10 mouse cellular contexts compared by ENCODE assay signal in genomic region chr10:21829062-21829731, GRCm38 (mm10). TPM values are rescaled to one million over a fixed set of nuclear protein-coding genes. Genes with fewer than 3 reads are reported as not detected.
DNase-seq lines count a peak whose midpoint lies in the region; ATAC-seq and TF ChIP-seq lines count a peak whose summit lies in the region.
"Had no signal": no experiment of that assay in that cellular context is flagged by ENCODE, and none has a peak within 500 bp of the region (broad histone marks: within the 10 kb centered on the region; RNA-seq: fewer than 3 reads in every experiment).

No protein-coding gene starts in this region.

- WGBS in kidney, embryonic 14.5 days: 35% methylated on average over 11 of the region's 11 CpGs
- 25% methylated on average over 11 of the region's 11 CpGs for WGBS in hindbrain, embryonic 15.5 days
- 31% methylated on average over 11 of the region's 11 CpGs for WGBS in neural tube, embryonic 14.5 days

- no peak for DNase-seq in kidney, postnatal 36 days
- peak; percentile 72 for DNase-seq in brain, embryonic 14.5 days (ENCODE audit: low read depth)
- no peak for DNase-seq in T-cell, adult 2 months (ENCODE audit: low spot score)
- DNase-seq in ovary, adult 18-20 months (ENCODE audit: low spot score): no peak
- no peak for DNase-seq in cerebellum, adult 8-10 months
- DNase-seq: layer of hippocampus, adult 9-11 months had no signal

- TF ChIP-seq POLR2A in brain, embryonic 14.5 days (IDR thresholded peaks at IDR 0.05; ENCODE audit: borderline replicate concordance, extremely low read depth, insufficient read depth, insufficient read length, poor library complexity, severe bottlenecking): no peak

- H3K9ac ChIP-seq in kidney, embryonic 14.5 days (ENCODE audit: low read depth, low read length): no peak overlapping the region
- H3K9ac ChIP-seq in hindbrain, embryonic 15.5 days: no peak overlapping the region
- H3K9ac ChIP-seq in neural tube, embryonic 14.5 days (replicated peaks; ENCODE audit: low read depth, low read length): no peak overlapping the region

- H3K27ac ChIP-seq in kidney, embryonic 14.5 days (ENCODE audit: low read depth, low read length): 0 out of 2 replicates have a peak overlapping the region, but pooled peaks have one; percentile 7
- no peak overlapping the region for H3K27ac ChIP-seq in hindbrain, embryonic 15.5 days (replicated peaks)
- no peak overlapping the region for H3K27ac ChIP-seq in neural tube, embryonic 14.5 days (ENCODE audit: low read depth, low read length)

- H3K36me3 ChIP-seq in kidney, embryonic 14.5 days (ENCODE audit: control insufficient read depth, insufficient read depth, low read length): no peaks in the 10 kb centered on the region
- no peaks in the 10 kb centered on the region for H3K36me3 ChIP-seq in hindbrain, embryonic 15.5 days
- no peaks in the 10 kb centered on the region for H3K36me3 ChIP-seq in neural tube, embryonic 14.5 days (ENCODE audit: control insufficient read depth, insufficient read depth, low read length)

- TF ChIP-seq CTCF in brain, embryonic 14.5 days (IDR thresholded peaks at IDR 0.05; ENCODE audit: borderline replicate concordance, extremely low read depth, insufficient read depth, insufficient read length): no peak

- H3K4me2 ChIP-seq in kidney, embryonic 14.5 days (replicated peaks; ENCODE audit: low read depth, low read length): no peak overlapping the region
- no peak overlapping the region for H3K4me2 ChIP-seq in hindbrain, embryonic 15.5 days
- H3K4me2 ChIP-seq in neural tube, embryonic 14.5 days (ENCODE audit: low read depth, low read length): no peak overlapping the region

- peak; percentile 67; the same call in 1 of the 2 replicates for ATAC-seq in kidney, embryonic 14.5 days (ENCODE audit: low FRiP score, low TSS enrichment)
- 0 out of 2 replicates have a peak, but pooled peaks have one; percentile 25 for ATAC-seq in hindbrain, embryonic 15.5 days (ENCODE audit: low FRiP score, low read depth)
- ATAC-seq in neural tube, embryonic 14.5 days (ENCODE audit: low read depth): 0 out of 2 replicates have a peak, but pooled peaks have one; percentile 19

- no peaks in the 10 kb centered on the region for H3K27me3 ChIP-seq in kidney, embryonic 14.5 days (ENCODE audit: control insufficient read depth, insufficient read depth, low read length)
- H3K27me3 ChIP-seq in hindbrain, embryonic 15.5 days: no peaks in the 10 kb centered on the region
- H3K27me3 ChIP-seq in neural tube, embryonic 14.5 days (ENCODE audit: control insufficient read depth, insufficient read depth, low read length): no peaks in the 10 kb centered on the region
- H3K27me3 ChIP-seq: CH12.LX had no signal

- H3K9me3 ChIP-seq in kidney, embryonic 14.5 days (ENCODE audit: control insufficient read depth, low read length): no peaks in the 10 kb centered on the region
- no peaks in the 10 kb centered on the region for H3K9me3 ChIP-seq in hindbrain, embryonic 15.5 days
- no peaks in the 10 kb centered on the region for H3K9me3 ChIP-seq in neural tube, embryonic 14.5 days (ENCODE audit: control insufficient read depth, low read length)

- H3K4me1 ChIP-seq in kidney, embryonic 14.5 days (ENCODE audit: control insufficient read depth, insufficient read depth, low read length): peaks cover 7% of the 10 kb centered on the region; the same call in 1 of the 2 replicates
- peaks cover 16% of the 10 kb centered on the region; the same call in 1 of the 2 replicates for H3K4me1 ChIP-seq in hindbrain, embryonic 15.5 days (replicated peaks)
- peaks cover 6% of the 10 kb centered on the region; the same call in 1 of the 2 replicates for H3K4me1 ChIP-seq in neural tube, embryonic 14.5 days (ENCODE audit: control insufficient read depth, insufficient read depth, low read length)

- H3K4me3 ChIP-seq in kidney, embryonic 14.5 days (ENCODE audit: low read length): no peak overlapping the region
- H3K4me3 ChIP-seq in hindbrain, embryonic 15.5 days: no peak overlapping the region
- no peak overlapping the region for H3K4me3 ChIP-seq in neural tube, embryonic 14.5 days (ENCODE audit: low read depth, low read length)

RNA-seq across cellular contexts. Expression of gene Sgk1, which starts 52.8 kb away (rescaled TPM):
- polyA plus RNA-seq in kidney, embryonic 14.5 days (2014; fragmentation: Nextera tagmentation; extraction: Ambion mirVana): 40.9 and 52.1 TPM in 2 replicates
- 19.7 and 30.3 TPM in 2 replicates for polyA plus RNA-seq in brain, embryonic 14.5 days (2012; rRNA removed)
- polyA plus RNA-seq in hindbrain, embryonic 15.5 days (2015; fragmentation: Nextera tagmentation; extraction: Ambion mirVana): 36.6 and 41.5 TPM in 2 replicates
- 32.6 and 37.9 TPM in 2 replicates for polyA plus RNA-seq in neural tube, embryonic 14.5 days (2014; fragmentation: Nextera tagmentation; extraction: Ambion mirVana)
